Mouse (Mus musculus): ENCODE results near the gene Arhgef9. TPM values are rescaled to one million over a fixed set of nuclear protein-coding genes. Genes with fewer than 3 reads are reported as not detected.
A peak's percentile ranks its signal among the peaks of the same experiment; 100 is the strongest.

Gene Arhgef9
- total and polyA plus RNA-seq, 3 experiments = 6.8 to 15.9 (median 14.5) TPM

- intact Hi-C loops (cut with DNase I) = loop anchor here (5.0 kb wide), 2 partner anchors 139 to 419 kb away; no protein-coding TSS in a partner anchor
- H3K4me1 ChIP-seq (ENCODE audit: control insufficient read depth, insufficient read depth, low read length) = no peaks in the 10 kb centered on the region; the same call in 1 of the 2 replicates
- H3K27me3 ChIP-seq (ENCODE audit: control insufficient read depth, insufficient read depth, low read length) = no peaks in the 10 kb centered on the region
- H3K79me2 ChIP-seq (replicated peaks; ENCODE audit: control insufficient read depth, insufficient read depth, low read length) = no peaks in the 10 kb centered on the region
- H3K36me3 ChIP-seq (ENCODE audit: control insufficient read depth, insufficient read depth, low read length) = no peaks in the 10 kb centered on the region
- no peak overlapping the region for H3K4me3 ChIP-seq
- H3K9ac ChIP-seq (ENCODE audit: low read depth, low read length) = no peak overlapping the region
- DNase-seq = no peak
- no peak overlapping the region; the same call in 1 of the 2 replicates for H3K27ac ChIP-seq
- WGBS = 52% methylated on average over 5 of the region's 5 CpGs
- TF ChIP-seq CTCF (IDR thresholded peaks at IDR 0.05) = no peak
- no peak for TF ChIP-seq EP300 (IDR thresholded peaks at IDR 0.05; ENCODE audit: insufficient read depth, low read depth, low read length)
- TF ChIP-seq POLR2A (IDR thresholded peaks at IDR 0.05; ENCODE audit: insufficient read depth, low read depth, low read length) = no peak
Observed at GRCm38 (mm10) chrX:95027907-95028306, 168.7 kb downstream of the Arhgef9 start.

- Histone ChIP-seq H3K27ac (peak within 1 kb of the TSS; percentile 80), H3K36me3 (ENCODE audit: control insufficient read depth, insufficient read depth, low read length) (no peaks in the 10 kb centered on the region), H3K79me2 (replicated peaks; ENCODE audit: control insufficient read depth, insufficient read depth, low read length) (no peaks in the 10 kb centered on the region), H3K9ac (ENCODE audit: low read depth, low read length) (peak within 1 kb of the TSS; percentile 78), H3K27me3 (ENCODE audit: control insufficient read depth, insufficient read depth, low read length) (no peaks in the 10 kb centered on the region), H3K4me1 (ENCODE audit: control insufficient read depth, insufficient read depth, low read length) (no peaks in the 10 kb centered on the region; the same call in 1 of the 2 replicates), H3K4me3 (peak within 1 kb of the TSS; percentile 60)
- TF ChIP-seq POLR2A (IDR thresholded peaks at IDR 0.05; ENCODE audit: insufficient read depth, low read depth, low read length) (peak; percentile 86), EP300 (IDR thresholded peaks at IDR 0.05; ENCODE audit: insufficient read depth, low read depth, low read length) (0 out of 2 replicates have a peak, but pooled peaks have one; percentile 34), CTCF (IDR thresholded peaks at IDR 0.05) (no peak)
- WGBS = 17% methylated on average over 29 of the region's 30 CpGs
- DNase-seq = peak; percentile 78 to 83
- intact Hi-C loops (cut with DNase I) = loop anchor here (5.0 kb wide), 2 partner anchors 141 to 421 kb away; no protein-coding TSS in a partner anchor
Observed at GRCm38 (mm10) chrX:95026361-95026892, 170.2 kb downstream of the Arhgef9 start, which contains the start of gene Spin4. Spin4 (minus strand) TSS chrX:95026682.

GRCm38 (mm10) chrX:95025779-95026360, 170.8 kb downstream of the Arhgef9 start:
- H3K36me3 ChIP-seq (ENCODE audit: control insufficient read depth, insufficient read depth, low read length) = no peaks in the 10 kb centered on the region
- DNase-seq = no peak

GRCm38 (mm10) chrX:95012033-95012432, 184.6 kb downstream of the Arhgef9 start:
- WGBS = 12% methylated on average over 4 of the region's 4 CpGs
- Histone ChIP-seq H3K9ac (ENCODE audit: low read depth, low read length) (no peak overlapping the region), H3K27me3 (ENCODE audit: control insufficient read depth, insufficient read depth, low read length) (no peaks in the 10 kb centered on the region), H3K27ac (no peak overlapping the region), H3K79me2 (replicated peaks; ENCODE audit: control insufficient read depth, insufficient read depth, low read length) (no peaks in the 10 kb centered on the region), H3K4me1 (ENCODE audit: control insufficient read depth, insufficient read depth, low read length) (no peaks in the 10 kb centered on the region), H3K36me3 (ENCODE audit: control insufficient read depth, insufficient read depth, low read length) (no peaks in the 10 kb centered on the region), H3K4me3 (no peak overlapping the region)
- no peak for DNase-seq
- intact Hi-C loops (cut with DNase I) = loop anchor here (1.0 kb wide), 1 partner anchor 147 kb away; no protein-coding TSS in a partner anchor
- TF ChIP-seq EP300 (IDR thresholded peaks at IDR 0.05; ENCODE audit: insufficient read depth, low read depth, low read length) = no peak
- TF ChIP-seq POLR2A (IDR thresholded peaks at IDR 0.05; ENCODE audit: insufficient read depth, low read depth, low read length) = no peak
- TF ChIP-seq CTCF (IDR thresholded peaks at IDR 0.05) = peak; percentile 73

More at GRCm38 (mm10) chrX:95025779-95026360, 170.8 kb downstream of the Arhgef9 start:
- no peaks in the 10 kb centered on the region for H3K79me2 ChIP-seq (replicated peaks; ENCODE audit: control insufficient read depth, insufficient read depth, low read length)
- H3K4me3 ChIP-seq = peak overlapping the region; percentile 60
- H3K9ac ChIP-seq (ENCODE audit: low read depth, low read length) = peak overlapping the region; percentile 78
- H3K27me3 ChIP-seq (ENCODE audit: control insufficient read depth, insufficient read depth, low read length) = no peaks in the 10 kb centered on the region
- H3K4me1 ChIP-seq (ENCODE audit: control insufficient read depth, insufficient read depth, low read length) = no peaks in the 10 kb centered on the region; the same call in 1 of the 2 replicates
- intact Hi-C loops (cut with DNase I) = loop anchor here (5.0 kb wide), 2 partner anchors 141 to 421 kb away; no protein-coding TSS in a partner anchor
- peak overlapping the region; percentile 80 for H3K27ac ChIP-seq
- 21% methylated on average over 23 of the region's 23 CpGs for WGBS
- no peak for TF ChIP-seq EP300 (IDR thresholded peaks at IDR 0.05; ENCODE audit: insufficient read depth, low read depth, low read length)
- TF ChIP-seq CTCF (IDR thresholded peaks at IDR 0.05) = no peak
- no peak for TF ChIP-seq POLR2A (IDR thresholded peaks at IDR 0.05; ENCODE audit: insufficient read depth, low read depth, low read length)

Other genes with a start within 250 kb of the Arhgef9 start
- gene Spin4, start 170.2 kb downstream of the Arhgef9 start, total RNA-seq (2021) = under 1 TPM; 0.76 to 0.86 TPM
- gene Spin4, start 170.2 kb downstream of the Arhgef9 start, polyA plus RNA-seq (2012; rRNA removed) = 0.35 and 0.70 TPM in 2 replicates
- gene Amer1, start 248.0 kb upstream of the Arhgef9 start, total RNA-seq (2021) = 1 to 10 TPM; 3.4 to 4.9 TPM
- gene Amer1, start 248.0 kb upstream of the Arhgef9 start, polyA plus RNA-seq (2012; rRNA removed) = 1.7 and 3.0 TPM in 2 replicates